Mouse (Mus musculus) hindbrain, embryonic 16.5 days (tissue): ENCODE results near the gene Gmnc. TPM values are rescaled to one million over a fixed set of nuclear protein-coding genes. Genes with fewer than 3 reads are reported as not detected.

Source experiments
- ATAC-seq: fragments of 200-750 bp; cut with Nextera tagmentation; 2 replicates; pipeline ENCODE4 v1.8.0; 2017; ENCODE audit warnings: moderate TSS enrichment, moderate library complexity
- H3K27ac ChIP-seq: fragments of 300-500 bp; sonication (generic); 2 replicates; pipeline ENCODE4 v1.5.1; 2014; ENCODE audit warnings: low read depth, mild to moderate bottlenecking, control low read depth, low read length, moderate library complexity
- H3K27me3 ChIP-seq: fragments of 300-500 bp; sonication (generic); replicated peaks from 2 replicates; pipeline ENCODE4 v1.6.1; 2014; ENCODE audit warnings: low read length; ENCODE audit not compliant: control insufficient read depth, insufficient read depth
- H3K36me3 ChIP-seq: fragments of 300-500 bp; sonication (generic); 2 replicates; pipeline ENCODE4 v1.6.1; 2014; ENCODE audit warnings: mild to moderate bottlenecking, low read length, moderate library complexity, mixed read lengths; ENCODE audit not compliant: control insufficient read depth, insufficient read depth
- H3K4me1 ChIP-seq: fragments of 300-500 bp; sonication (generic); 2 replicates; pipeline ENCODE4 v1.6.1; 2014; ENCODE audit warnings: low read depth, low read length; ENCODE audit not compliant: control insufficient read depth, insufficient read depth
- H3K4me2 ChIP-seq: fragments of 300-500 bp; sonication (generic); 2 replicates; pipeline ENCODE4 v1.6.1; 2014; ENCODE audit warnings: mild to moderate bottlenecking, low read length, control low read depth, moderate library complexity
- H3K4me3 ChIP-seq: fragments of 300-500 bp; sonication (generic); 2 replicates; pipeline ENCODE4 v1.5.1; 2014; ENCODE audit warnings: mild to moderate bottlenecking, low read length, control low read depth, moderate library complexity
- H3K9ac ChIP-seq: fragments of 300-500 bp; sonication (generic); 2 replicates; pipeline ENCODE4 v1.6.1; 2014; ENCODE audit warnings: low read depth, mild to moderate bottlenecking, control low read depth, low read length, moderate library complexity
- H3K9me3 ChIP-seq: fragments of 300-500 bp; sonication (generic); 2 replicates; pipeline ENCODE4 v1.6.1; 2014; ENCODE audit warnings: mild to moderate bottlenecking, low read length, moderate library complexity; ENCODE audit not compliant: control insufficient read depth
- WGBS: fragments of 180-500 bp; shearing (Covaris S2); extraction: QIAGEN DNeasy Blood & Tissue Kit; methylation state at CpG from one replicate; pipeline ENCODE4 v1.1.7; 2014; 5-methylcytosine and 5-hydroxymethylcytosine counted together
- polyA plus RNA-seq: library from polyadenylated mRNA; unstranded; fragments of >200 nt; fragmentation: Nextera tagmentation; extraction: Ambion mirVana; gene quantifications from 2 replicates; pipeline ENCODE4 v1.2.1, GENCODE M21; 2015

The Gmnc gene
- polyA plus RNA-seq, 1 experiment from 2014 or later = 1.1 TPM

GRCm38 (mm10) chr16:26876885-26877284, 114.6 kb downstream of the Gmnc start:
- Histone ChIP-seq H3K27ac (no peak overlapping the region), H3K36me3 (no peaks in the 10 kb centered on the region), H3K9me3 (no peaks in the 10 kb centered on the region), H3K9ac (no peak overlapping the region), H3K27me3 (no peaks in the 10 kb centered on the region), H3K4me1 (no peaks in the 10 kb centered on the region), H3K4me3 (no peak overlapping the region), H3K4me2 (no peak overlapping the region)
- WGBS = 81% methylated on average over 3 of the region's 3 CpGs
- no peak for ATAC-seq
